Mouse (Mus musculus) erythroblast, embryonic 14.5 days (primary cell): ENCODE data around the gene Zmiz2. TPM values are rescaled to one million over a fixed set of nuclear protein-coding genes. Genes with fewer than 3 reads are reported as not detected.
"Not testable (repeated sequence)": the region's sequence is repeated elsewhere in the genome, so short reads cannot be mapped to it uniquely, and the experiment has no call there.

ENCODE experiments used
- H3K27me3 ChIP-seq: 2 replicates; pipeline ENCODE4 v1.6.1; 2012; ENCODE audit warnings: inconsistent platforms; ENCODE audit not compliant: control insufficient read depth
- H3K36me3 ChIP-seq: 2 replicates; pipeline ENCODE4 v1.6.1; 2012; ENCODE audit warnings: mild to moderate bottlenecking, inconsistent platforms; ENCODE audit not compliant: control insufficient read depth
- H3K4me1 ChIP-seq: 2 replicates; pipeline ENCODE4 v1.6.1; 2012; ENCODE audit warnings: inconsistent platforms; ENCODE audit not compliant: control insufficient read depth
- H3K4me3 ChIP-seq: replicated peaks from 2 replicates; pipeline ENCODE3; 2012; ENCODE audit warnings: moderate library complexity, mild to moderate bottlenecking, inconsistent platforms
- H3K9me3 ChIP-seq: 2 replicates; pipeline ENCODE4 v1.6.1; 2012; ENCODE audit warnings: low read length, inconsistent platforms, mixed read lengths; ENCODE audit not compliant: control insufficient read depth
- GATA1 ChIP-seq: IDR thresholded peaks from 2 replicates; pipeline ENCODE4 v1.6.1; 2012; ENCODE audit warnings: low read length, inconsistent platforms, mixed read lengths
- TAL1 ChIP-seq: IDR thresholded peaks from 3 replicates; pipeline ENCODE4 v1.6.1; 2012; ENCODE audit warnings: low read length, inconsistent platforms, mixed read lengths
- polyA plus RNA-seq: library from polyadenylated mRNA; stranded (reverse); fragments of >175 nt; gene quantifications from 2 replicates; pipeline ENCODE4 v1.2.3, GENCODE M21; 2012

Gene Zmiz2
- polyA plus RNA-seq, 1 experiment: 13.1 TPM

- H3K4me3 ChIP-seq: no peak overlapping the region
- H3K4me1 ChIP-seq: peaks cover 17% of the 10 kb centered on the region
- no peaks in the 10 kb centered on the region for H3K27me3 ChIP-seq
- H3K36me3 ChIP-seq: peaks cover 97% of the 10 kb centered on the region
- TF ChIP-seq GATA1 (no peak), TAL1 (no peak)
- no peaks in the 10 kb centered on the region for H3K9me3 ChIP-seq
Measured at GRCm38 (mm10) chr11:6437667-6438066, 48.8 kb downstream of the Zmiz2 start.

- Histone ChIP-seq H3K27me3 (no peaks in the 10 kb centered on the region), H3K36me3 (peaks cover 75% of the 10 kb centered on the region), H3K4me1 (peaks cover 27% of the 10 kb centered on the region), H3K9me3 (no peaks in the 10 kb centered on the region), H3K4me3 (no peak overlapping the region)
- TF ChIP-seq GATA1 (no peak), TAL1 (no peak)
Measured at GRCm38 (mm10) chr11:6440171-6440570, 51.3 kb downstream of the Zmiz2 start.

GRCm38 (mm10) chr11:6442566-6442965, 53.7 kb downstream of the Zmiz2 start:
- peaks cover 39% of the 10 kb centered on the region for H3K4me1 ChIP-seq
- peak overlapping the region; percentile 97 for H3K4me3 ChIP-seq
- TF ChIP-seq GATA1 (no peak), TAL1 (no peak)
- peaks cover 3% of the 10 kb centered on the region for H3K9me3 ChIP-seq
- H3K36me3 ChIP-seq: peaks cover 51% of the 10 kb centered on the region
- peaks cover 5% of the 10 kb centered on the region for H3K27me3 ChIP-seq

DNA sequence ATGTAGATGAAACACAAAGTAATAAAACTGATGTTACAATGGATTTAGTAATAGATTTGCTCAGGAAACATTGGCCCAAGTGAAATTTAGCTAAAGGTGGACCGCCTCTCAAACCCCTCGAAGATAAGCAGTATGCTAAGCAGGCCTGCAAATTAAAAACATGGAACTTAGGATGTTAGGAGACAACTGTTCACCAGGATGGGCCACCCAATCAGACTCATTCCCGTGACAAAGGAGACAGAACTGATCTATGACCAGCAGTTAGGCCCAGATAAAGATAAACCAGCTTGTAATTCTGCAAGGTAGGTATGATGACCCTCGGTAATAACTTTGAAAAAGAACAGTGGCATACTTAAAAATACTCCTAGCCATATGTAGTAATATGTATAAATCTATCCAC, 54.2 kb downstream of the Zmiz2 start:
- Histone ChIP-seq H3K4me1 (peaks cover 37% of the 10 kb centered on the region), H3K36me3 (peaks cover 45% of the 10 kb centered on the region), H3K9me3 (peaks cover 5% of the 10 kb centered on the region), H3K4me3 (peak overlapping the region; percentile 97), H3K27me3 (peaks cover 6% of the 10 kb centered on the region)
- TF ChIP-seq GATA1 (no peak), TAL1 (no peak)

DNA sequence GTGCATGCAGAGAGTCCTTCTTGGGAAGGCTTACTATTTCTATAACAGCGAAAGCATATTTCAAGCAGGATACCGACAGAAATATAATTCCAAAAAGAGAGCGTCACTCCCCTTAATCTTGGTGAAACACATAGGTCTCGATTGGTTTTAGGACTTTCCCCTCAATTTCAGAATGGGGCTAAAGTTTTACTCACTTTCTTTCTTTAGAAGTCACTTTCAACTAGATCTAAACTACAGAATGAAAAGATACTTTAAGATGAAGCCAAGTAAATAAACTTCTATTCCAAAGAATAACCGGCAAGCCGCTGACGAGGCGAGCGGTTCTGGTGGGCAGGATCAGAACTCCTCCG, 54.8 kb downstream of the Zmiz2 start:
- no peak for TF ChIP-seq TAL1
- TF ChIP-seq GATA1: no peak
- Histone ChIP-seq H3K4me1 (peaks cover 37% of the 10 kb centered on the region), H3K9me3 (peaks cover 7% of the 10 kb centered on the region), H3K4me3 (peak overlapping the region; percentile 97), H3K36me3 (peaks cover 39% of the 10 kb centered on the region), H3K27me3 (peaks cover 6% of the 10 kb centered on the region)

DNA sequence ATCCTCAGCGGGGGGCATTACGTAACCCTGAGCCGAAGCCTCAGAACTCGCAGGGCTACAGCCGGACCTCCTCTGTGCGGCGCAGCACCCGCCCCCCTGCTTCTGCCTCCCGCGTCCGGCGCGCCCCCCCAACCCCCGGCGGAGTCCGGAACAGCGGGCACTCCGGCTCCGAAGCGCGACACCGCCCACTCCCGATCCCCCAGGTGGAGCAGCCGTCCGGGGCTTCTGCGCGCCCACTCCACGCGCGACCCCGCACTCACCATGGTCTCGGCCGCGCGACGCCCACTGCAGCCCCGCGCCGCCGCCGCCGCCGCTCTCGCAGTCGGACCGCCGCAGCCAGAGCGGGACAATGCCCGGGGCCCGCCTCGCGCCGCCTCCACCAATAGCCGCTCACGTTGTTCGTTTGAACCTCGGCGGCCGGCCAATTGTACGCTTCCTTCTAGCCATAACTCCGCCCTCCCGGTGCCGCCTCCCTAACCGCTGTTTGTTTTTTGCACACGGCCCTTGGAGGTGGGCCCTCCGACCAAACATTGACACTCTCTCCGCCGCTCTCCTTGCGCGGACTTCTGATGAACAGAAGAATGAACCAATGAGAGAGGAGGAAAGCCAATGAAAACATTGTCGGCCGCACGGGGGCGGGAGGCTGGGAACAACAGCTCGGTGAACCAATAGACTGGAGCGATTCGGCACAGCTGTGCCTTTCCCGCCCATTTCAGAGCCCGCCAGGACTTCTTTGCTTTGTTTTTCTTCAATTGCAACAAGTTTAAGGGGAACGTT, 55.4 kb downstream of the Zmiz2 start, which contains the start of gene H2afv:
TSS of gene H2afv (minus strand) at position 367 of the 777 bp plus-strand sequence.
- peak within 1 kb of the TSS; percentile 97 for H3K4me3 ChIP-seq
- H3K27me3 ChIP-seq: peaks cover 6% of the 10 kb centered on the region
- peaks cover 37% of the 10 kb centered on the region for H3K4me1 ChIP-seq
- no peak for TF ChIP-seq GATA1
- peaks cover 34% of the 10 kb centered on the region for H3K36me3 ChIP-seq
- peaks cover 7% of the 10 kb centered on the region for H3K9me3 ChIP-seq

GRCm38 (mm10) chr11:6445441-6445840, 56.6 kb downstream of the Zmiz2 start:
- peaks cover 34% of the 10 kb centered on the region for H3K4me1 ChIP-seq
- H3K9me3 ChIP-seq: peaks cover 7% of the 10 kb centered on the region
- peaks cover 23% of the 10 kb centered on the region for H3K36me3 ChIP-seq
- TF ChIP-seq GATA1 (no peak), TAL1 (no peak)
- peaks cover 6% of the 10 kb centered on the region for H3K27me3 ChIP-seq
- H3K4me3 ChIP-seq: peak overlapping the region; percentile 97

GRCm38 (mm10) chr11:6445951-6446350, 57.1 kb downstream of the Zmiz2 start:
- TF ChIP-seq GATA1 (no peak), TAL1 (no peak)
- Histone ChIP-seq H3K36me3 (peaks cover 19% of the 10 kb centered on the region), H3K9me3 (peaks cover 7% of the 10 kb centered on the region), H3K4me3 (no peak overlapping the region), H3K27me3 (peaks cover 6% of the 10 kb centered on the region), H3K4me1 (peaks cover 34% of the 10 kb centered on the region)

GRCm38 (mm10) chr11:6447493-6447892, 58.6 kb downstream of the Zmiz2 start:
- TF ChIP-seq TAL1: no peak
- TF ChIP-seq GATA1: no peak
- H3K4me1 ChIP-seq: peaks cover 24% of the 10 kb centered on the region
- no peak overlapping the region for H3K4me3 ChIP-seq
- H3K27me3 ChIP-seq: peaks cover 6% of the 10 kb centered on the region
- peaks cover 5% of the 10 kb centered on the region for H3K36me3 ChIP-seq
- H3K9me3 ChIP-seq: peaks cover 9% of the 10 kb centered on the region

- H3K27me3 ChIP-seq: not testable (repeated sequence)
Measured at GRCm38 (mm10) chr11:6448155-6448554, 59.3 kb downstream of the Zmiz2 start.

More at GRCm38 (mm10) chr11:6448155-6448554, 59.3 kb downstream of the Zmiz2 start:
- peaks cover 19% of the 10 kb centered on the region for H3K4me1 ChIP-seq
- H3K9me3 ChIP-seq, H3K4me3 ChIP-seq, H3K36me3 ChIP-seq: not testable (repeated sequence)

Other genes with a start within 250 kb of the Zmiz2 start
- not detected in 2 replicates for gene A730071L15Rik, start 189.0 kb upstream of the Zmiz2 start, polyA plus RNA-seq
- gene Nudcd3, start 188.7 kb upstream of the Zmiz2 start, polyA plus RNA-seq: 0.83 and 1.3 TPM in 2 replicates
- not detected in 2 replicates for gene Npc1l1, start 158.9 kb upstream of the Zmiz2 start, polyA plus RNA-seq
- gene Ddx56, start 121.3 kb upstream of the Zmiz2 start, polyA plus RNA-seq: 0.36 and 0.37 TPM in 2 replicates
- 3.1 and 3.2 TPM in 2 replicates for gene Tmed4, start 114.2 kb upstream of the Zmiz2 start, polyA plus RNA-seq
- gene Ogdh, start 97.4 kb upstream of the Zmiz2 start, polyA plus RNA-seq: 13.2 and 19.7 TPM in 2 replicates
- gene Ppia, start 26.4 kb downstream of the Zmiz2 start, polyA plus RNA-seq: 5.4 and 5.5 TPM in 2 replicates
- gene H2afv, start 55.4 kb downstream of the Zmiz2 start, polyA plus RNA-seq: 4.5 and 8.0 TPM in 2 replicates
- 0.79 and 0.95 TPM in 2 replicates for gene Purb, start 86.8 kb downstream of the Zmiz2 start, polyA plus RNA-seq
- 0.15 and 0.20 TPM in 2 replicates for gene Myo1g, start 131.9 kb downstream of the Zmiz2 start, polyA plus RNA-seq
- 2.3 and 2.8 TPM in 2 replicates for gene Ccm2, start 157.8 kb downstream of the Zmiz2 start, polyA plus RNA-seq
- gene Nacad, start 217.0 kb downstream of the Zmiz2 start, polyA plus RNA-seq: 1.7 and 3.1 TPM in 2 replicates
- 6.6 and 9.6 TPM in 2 replicates for gene Tbrg4, start 237.0 kb downstream of the Zmiz2 start, polyA plus RNA-seq
- not detected in 2 replicates for gene Wap, start 249.6 kb downstream of the Zmiz2 start, polyA plus RNA-seq